Mouse (Mus musculus) liver, embryonic 16.5 days (tissue): Measurements from ENCODE around the gene Srpx2. TPM values are rescaled to one million over a fixed set of nuclear protein-coding genes. Genes with fewer than 3 reads are reported as not detected.

Source experiments
- polyA plus RNA-seq: library from polyadenylated mRNA; unstranded; fragments of >200 nt; fragmentation: Nextera tagmentation; extraction: Ambion mirVana; gene quantifications from 2 replicates; pipeline ENCODE4 v1.2.1, GENCODE M21; 2015

The Srpx2 gene
- polyA plus RNA-seq, 1 experiment from 2014 or later, result 0.71 TPM

Other genes starting within 250 kb of the Srpx2 start
- gene Pcdh19, start 219.4 kb upstream of the Srpx2 start, polyA plus RNA-seq, result 0.27 and 0.33 TPM in 2 replicates
- gene Tnmd, start 57.4 kb upstream of the Srpx2 start, polyA plus RNA-seq, result 0.94 and 1.1 TPM in 2 replicates
- gene Tspan6, start 10.0 kb upstream of the Srpx2 start, polyA plus RNA-seq, result 9.0 and 9.7 TPM in 2 replicates
- 0.88 and 0.94 TPM in 2 replicates for gene Sytl4, start 73.4 kb downstream of the Srpx2 start, polyA plus RNA-seq
- gene Cstf2, start 150.8 kb downstream of the Srpx2 start, polyA plus RNA-seq, result 17.3 and 18.1 TPM in 2 replicates